Mouse (Mus musculus) cortical plate, adult 2 months (tissue): ENCODE data around the gene Gm49396.

ENCODE experiments used
- CTCF ChIP-seq: fragments of 200-500 bp; IDR thresholded peaks from 2 replicates; pipeline ENCODE4 v1.5.1; 2011; ENCODE audit warnings: mild to moderate bottlenecking, control low read depth, low read length; ENCODE audit not compliant: insufficient read depth; ENCODE audit errors: extremely low read depth
- POLR2A ChIP-seq: fragments of 200-500 bp; IDR thresholded peaks from 2 replicates; pipeline ENCODE4 v1.6.1; 2011; ENCODE audit warnings: mild to moderate bottlenecking, low read length, control low read depth; ENCODE audit not compliant: insufficient read depth; ENCODE audit errors: extremely low read depth

DNA sequence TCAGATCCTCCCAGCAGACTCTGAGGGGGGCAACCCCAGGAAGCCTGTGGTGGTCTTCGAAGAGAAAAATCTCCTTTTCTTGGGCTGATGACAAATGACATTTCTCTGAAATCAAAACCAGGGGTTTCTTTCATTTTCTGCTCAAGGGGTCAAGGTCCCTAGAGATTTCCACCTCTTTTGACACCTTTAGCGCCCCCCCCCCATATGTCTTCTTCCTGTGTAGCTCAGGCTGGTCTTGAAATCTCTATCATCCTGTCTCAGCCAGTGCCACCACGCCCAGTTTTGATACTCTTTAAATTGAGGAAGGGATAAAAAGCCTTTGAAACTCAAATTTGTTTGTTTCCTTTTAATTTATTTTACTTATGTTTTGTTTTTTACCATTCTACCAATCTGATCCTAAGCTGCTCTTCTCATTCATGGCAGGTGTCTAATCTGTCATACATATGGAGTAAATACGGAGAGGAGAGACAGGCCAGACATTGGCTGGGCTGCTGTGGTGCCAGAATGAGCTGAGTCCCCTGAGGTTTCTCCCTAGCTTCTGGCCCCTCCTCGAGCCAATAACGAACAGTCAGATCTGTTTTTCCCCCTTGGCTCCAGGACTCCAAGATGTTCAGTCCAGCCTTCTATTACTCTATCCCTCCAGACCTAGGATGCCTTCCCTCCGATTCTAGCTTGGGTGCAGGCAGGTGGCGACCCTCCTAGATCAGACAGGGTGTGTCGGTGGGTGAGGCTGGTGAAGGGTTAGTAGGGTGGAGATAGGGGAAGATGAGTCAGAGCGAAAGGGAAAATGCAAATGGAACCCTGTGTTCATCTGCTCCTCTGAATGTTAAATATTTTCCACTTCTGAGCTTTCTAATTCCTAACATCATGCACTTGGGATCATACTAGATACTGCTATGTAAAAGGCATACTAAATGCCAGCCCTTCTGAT is 30.7 kb downstream of the Gm49396 start:
- TF ChIP-seq CTCF = no peak
- no peak for TF ChIP-seq POLR2A
